Mouse (Mus musculus) hindbrain, embryonic 11.5 days (tissue): ENCODE measurements around the gene 1700013H16Rik. TPM values are rescaled to one million over a fixed set of nuclear protein-coding genes. Genes with fewer than 3 reads are reported as not detected.

Experiments used
- ATAC-seq: fragments of 200-750 bp; cut with Nextera tagmentation; 2 replicates; pipeline ENCODE4 v1.8.0; 2017; ENCODE audit warnings: mild to moderate bottlenecking, moderate TSS enrichment, moderate library complexity; ENCODE audit not compliant: low FRiP score
- DNase-seq: peaks from one replicate; pipeline ENCODE4 v3.0.0-alpha.2; 2015; ENCODE audit warnings: low spot score
- H3K27ac ChIP-seq: fragments of 300-500 bp; sonication (generic); 2 replicates; pipeline ENCODE4 v1.5.1; 2014; ENCODE audit warnings: mild to moderate bottlenecking, low read depth, low read length
- H3K27me3 ChIP-seq: fragments of 300-500 bp; sonication (generic); 2 replicates; pipeline ENCODE4 v1.6.1; 2014; ENCODE audit warnings: mild to moderate bottlenecking, low read length, moderate library complexity, mixed read lengths; ENCODE audit not compliant: control insufficient read depth, insufficient read depth
- H3K36me3 ChIP-seq: fragments of 300-500 bp; sonication (generic); 2 replicates; pipeline ENCODE4 v1.6.1; 2014; ENCODE audit warnings: mild to moderate bottlenecking, low read length, moderate library complexity, mixed read lengths; ENCODE audit not compliant: control insufficient read depth, insufficient read depth
- H3K4me1 ChIP-seq: fragments of 300-500 bp; sonication (generic); replicated peaks from 2 replicates; pipeline ENCODE4 v1.6.1; 2014; ENCODE audit warnings: low read length, mixed read lengths; ENCODE audit not compliant: control insufficient read depth, insufficient read depth
- H3K4me2 ChIP-seq: fragments of 300-500 bp; sonication (generic); replicated peaks from 2 replicates; pipeline ENCODE4 v1.6.1; 2014; ENCODE audit warnings: mild to moderate bottlenecking, low read depth, low read length
- H3K4me3 ChIP-seq: fragments of 300-500 bp; sonication (generic); 2 replicates; pipeline ENCODE4 v1.5.1; 2014; ENCODE audit warnings: low read depth, low read length
- H3K9ac ChIP-seq: fragments of 300-500 bp; sonication (generic); 2 replicates; pipeline ENCODE4 v1.6.1; 2014; ENCODE audit warnings: low read depth, low read length
- H3K9me3 ChIP-seq: fragments of 300-500 bp; sonication (generic); 2 replicates; pipeline ENCODE4 v1.6.1; 2016; ENCODE audit warnings: low read length; ENCODE audit not compliant: control insufficient read depth
- WGBS: fragments of 180-500 bp; shearing (Covaris S2); extraction: QIAGEN DNeasy Blood & Tissue Kit; methylation state at CpG from one replicate; pipeline ENCODE4 v1.1.7; 2014; 5-methylcytosine and 5-hydroxymethylcytosine counted together
- polyA plus RNA-seq: library from polyadenylated mRNA; unstranded; fragments of >200 nt; fragmentation: Nextera tagmentation; extraction: Ambion mirVana; gene quantifications from 2 replicates; pipeline ENCODE4 v1.2.1, GENCODE M21; 2014

The 1700013H16Rik gene
- polyA plus RNA-seq, 1 experiment from 2014 or later, result not detected

- no peak overlapping the region for H3K4me2 ChIP-seq
- no peak for ATAC-seq
- no peaks in the 10 kb centered on the region for H3K4me1 ChIP-seq
- H3K9me3 ChIP-seq, result no peaks in the 10 kb centered on the region
- no peak overlapping the region for H3K9ac ChIP-seq
- no peak overlapping the region for H3K4me3 ChIP-seq
- H3K36me3 ChIP-seq, result no peaks in the 10 kb centered on the region
- H3K27me3 ChIP-seq, result no peaks in the 10 kb centered on the region
- 82% methylated on average over 3 of the region's 3 CpGs for WGBS
- H3K27ac ChIP-seq, result no peak overlapping the region
- no peak for DNase-seq
These were observed 55.0 kb downstream of the 1700013H16Rik start for GRCm38 (mm10) chrX:53702673-53703072.

DNA sequence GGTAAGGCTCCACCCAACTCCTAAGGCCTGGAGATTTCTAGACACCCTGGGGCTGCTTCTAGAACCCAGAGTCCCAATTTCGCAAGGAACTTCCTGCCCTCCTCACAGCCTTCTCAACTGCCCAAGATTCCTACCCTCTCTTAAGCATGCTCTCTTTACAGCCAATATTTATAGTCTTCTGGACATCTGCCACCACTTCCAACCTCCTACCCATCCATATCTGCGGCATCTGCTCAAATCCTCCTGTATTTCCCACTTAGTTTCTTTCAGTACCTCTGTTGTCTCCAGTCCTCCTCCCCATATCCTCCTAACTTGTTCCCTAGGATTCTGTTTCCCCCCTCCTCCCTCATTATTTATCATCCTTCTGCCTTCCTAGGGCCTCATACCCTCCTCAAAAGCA, 58.4 kb downstream of the 1700013H16Rik start:
- H3K9ac ChIP-seq, result no peak overlapping the region
- no peaks in the 10 kb centered on the region for H3K4me1 ChIP-seq
- no peaks in the 10 kb centered on the region for H3K36me3 ChIP-seq
- no peak overlapping the region for H3K27ac ChIP-seq
- no peak overlapping the region for H3K4me3 ChIP-seq
- no peaks in the 10 kb centered on the region for H3K27me3 ChIP-seq
- no peaks in the 10 kb centered on the region for H3K9me3 ChIP-seq
- WGBS, result 94% methylated on average over 2 of the region's 2 CpGs
- H3K4me2 ChIP-seq, result no peak overlapping the region
- ATAC-seq (no peak), DNase-seq (no peak)

- no peaks in the 10 kb centered on the region for H3K27me3 ChIP-seq
- no peak overlapping the region for H3K4me2 ChIP-seq
- H3K9ac ChIP-seq, result no peak overlapping the region
- no peaks in the 10 kb centered on the region for H3K36me3 ChIP-seq
- 84% methylated on average over 9 of the region's 9 CpGs for WGBS
- DNase-seq (no peak), ATAC-seq (no peak)
- H3K4me1 ChIP-seq, result no peaks in the 10 kb centered on the region
- H3K4me3 ChIP-seq, result no peak overlapping the region
- H3K9me3 ChIP-seq, result no peaks in the 10 kb centered on the region
- no peak overlapping the region for H3K27ac ChIP-seq
These were observed 63.4 kb downstream of the 1700013H16Rik start for GRCm38 (mm10) chrX:53694008-53694777.

- Histone ChIP-seq H3K27ac (no peak overlapping the region), H3K9me3 (no peaks in the 10 kb centered on the region), H3K4me3 (no peak overlapping the region), H3K4me1 (no peaks in the 10 kb centered on the region), H3K36me3 (no peaks in the 10 kb centered on the region), H3K27me3 (no peaks in the 10 kb centered on the region), H3K4me2 (no peak overlapping the region), H3K9ac (no peak overlapping the region)
- 61% methylated on average over 2 of the region's 2 CpGs for WGBS
- ATAC-seq, result no peak
- no peak for DNase-seq
These were observed 64.5 kb downstream of the 1700013H16Rik start for GRCm38 (mm10) chrX:53693141-53693540.

Other genes starting within 250 kb of the 1700013H16Rik start
- 66.2 and 79.1 TPM in 2 replicates for gene Rtl8c, start 149.8 kb downstream of the 1700013H16Rik start, polyA plus RNA-seq
- gene Gm14597, start 148.9 kb downstream of the 1700013H16Rik start, polyA plus RNA-seq, result not detected in 2 replicates
- gene Rtl8a, start 114.1 kb downstream of the 1700013H16Rik start, polyA plus RNA-seq, result 95.2 and 111 TPM in 2 replicates
- 82.8 and 85.5 TPM in 2 replicates for gene Rtl8b, start 87.4 kb downstream of the 1700013H16Rik start, polyA plus RNA-seq
- 0.10 TPM in 1 of 2 replicates, not detected in the other for gene 4930502E18Rik, start 33.0 kb downstream of the 1700013H16Rik start, polyA plus RNA-seq
- gene Zfp36l3, start 18.6 kb upstream of the 1700013H16Rik start, polyA plus RNA-seq, result not detected in 2 replicates
- gene Xlr, start 39.9 kb upstream of the 1700013H16Rik start, polyA plus RNA-seq, result 1.1 and 2.0 TPM in 2 replicates